Mouse (Mus musculus): ENCODE data around the gene Tmco4. TPM values are rescaled to one million over a fixed set of nuclear protein-coding genes. Genes with fewer than 3 reads are reported as not detected.
A peak's percentile ranks its signal among the peaks of the same experiment; 100 is the strongest.

Gene Tmco4
- polyA plus RNA-seq, 1 experiment from 2014 or later = 0.98 TPM

DNA sequence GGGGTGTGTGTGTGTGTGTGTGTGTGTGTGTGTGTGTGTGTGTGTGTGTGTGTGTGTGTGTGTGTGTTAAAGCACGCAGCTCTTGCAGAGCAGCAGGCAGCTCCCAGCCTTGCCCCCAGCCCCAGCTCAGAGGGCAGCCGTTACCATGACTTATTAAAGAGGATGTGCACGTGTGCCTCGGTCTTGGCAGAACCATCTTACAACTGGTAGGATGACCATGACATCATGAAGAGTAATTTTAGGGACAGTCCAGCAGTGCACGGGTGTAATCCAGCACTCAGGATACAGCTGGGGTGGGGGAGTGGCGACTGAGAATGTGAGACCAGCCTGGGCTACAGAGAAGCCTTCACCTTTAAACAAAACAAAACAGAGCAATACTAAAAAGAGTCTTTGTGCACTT lies 32.5 kb downstream of the Tmco4 start:
- WGBS = 61% methylated on average over 5 of the region's 6 CpGs
- H3K4me3 ChIP-seq = no peak overlapping the region
- no peak for ATAC-seq (ENCODE audit: low FRiP score, low read depth)
- H3K36me3 ChIP-seq = no peaks in the 10 kb centered on the region
- H3K27ac ChIP-seq = no peak overlapping the region
- no peak overlapping the region for H3K4me2 ChIP-seq (replicated peaks)
- H3K9ac ChIP-seq = no peak overlapping the region
- H3K27me3 ChIP-seq (replicated peaks) = no peaks in the 10 kb centered on the region
- peaks cover 7% of the 10 kb centered on the region for H3K4me1 ChIP-seq
- H3K9me3 ChIP-seq = no peaks in the 10 kb centered on the region

DNA sequence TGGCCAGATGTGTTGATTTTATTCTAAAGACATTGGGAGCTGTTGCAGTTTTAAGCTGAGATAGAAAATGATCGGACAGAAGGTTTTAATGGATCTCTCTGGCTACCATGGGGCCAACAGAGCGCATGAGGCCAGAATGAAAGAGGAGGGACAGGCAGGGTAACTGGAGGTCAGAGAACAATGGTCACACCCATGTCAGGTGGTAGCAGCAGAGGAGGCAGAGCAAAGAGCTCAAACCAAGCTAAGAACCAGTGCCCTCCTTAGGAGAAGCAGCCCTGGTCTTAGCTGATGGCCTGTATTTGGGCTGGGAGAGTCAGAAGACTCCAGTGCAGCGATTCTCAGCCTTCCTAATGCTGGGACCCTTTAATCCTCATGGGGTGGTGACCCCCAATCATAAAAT lies 34.7 kb downstream of the Tmco4 start:
- H3K4me2 ChIP-seq (replicated peaks) = no peak overlapping the region
- H3K27ac ChIP-seq = no peak overlapping the region
- no peaks in the 10 kb centered on the region for H3K9me3 ChIP-seq
- peaks cover 7% of the 10 kb centered on the region for H3K4me1 ChIP-seq
- H3K27me3 ChIP-seq (replicated peaks) = no peaks in the 10 kb centered on the region
- no peaks in the 10 kb centered on the region for H3K36me3 ChIP-seq
- 87% methylated on average over 3 of the region's 3 CpGs for WGBS
- no peak for ATAC-seq (ENCODE audit: low FRiP score, low read depth)
- no peak overlapping the region for H3K9ac ChIP-seq
- H3K4me3 ChIP-seq = no peak overlapping the region

DNA sequence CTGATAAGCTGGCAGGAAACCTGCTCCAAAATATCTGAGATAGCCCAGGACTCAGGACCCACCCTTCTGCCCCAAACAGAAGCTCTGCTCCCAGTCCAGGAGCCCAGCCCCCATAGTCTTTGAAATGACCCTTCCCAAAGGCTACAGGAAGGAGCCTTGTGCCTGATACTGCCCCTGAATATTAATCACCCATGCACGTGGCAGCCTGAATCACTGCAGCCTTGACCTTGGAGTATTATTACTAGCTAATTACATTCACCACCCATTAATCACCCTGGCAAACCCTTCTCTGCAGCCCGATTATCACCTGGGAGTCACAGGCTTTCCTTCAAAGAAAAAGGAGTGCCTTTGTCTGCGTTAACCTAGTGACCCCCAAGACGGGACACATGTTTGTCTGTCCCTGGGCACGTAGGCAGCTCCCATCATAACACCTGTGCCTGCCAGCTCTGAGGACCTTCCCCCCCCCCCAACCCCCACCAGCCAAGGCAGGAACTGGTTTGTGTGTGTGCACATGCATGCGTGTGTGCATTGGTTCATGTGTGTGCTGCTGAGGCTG lies 35.4 kb downstream of the Tmco4 start:
- Histone ChIP-seq H3K27ac (no peak overlapping the region), H3K4me1 (peaks cover 7% of the 10 kb centered on the region), H3K4me3 (no peak overlapping the region), H3K4me2 (replicated peaks) (no peak overlapping the region), H3K36me3 (no peaks in the 10 kb centered on the region), H3K9ac (no peak overlapping the region), H3K9me3 (no peaks in the 10 kb centered on the region), H3K27me3 (replicated peaks) (no peaks in the 10 kb centered on the region)
- no peak for ATAC-seq (ENCODE audit: low FRiP score, low read depth)
- WGBS = 37% methylated on average over 6 of the region's 6 CpGs

DNA sequence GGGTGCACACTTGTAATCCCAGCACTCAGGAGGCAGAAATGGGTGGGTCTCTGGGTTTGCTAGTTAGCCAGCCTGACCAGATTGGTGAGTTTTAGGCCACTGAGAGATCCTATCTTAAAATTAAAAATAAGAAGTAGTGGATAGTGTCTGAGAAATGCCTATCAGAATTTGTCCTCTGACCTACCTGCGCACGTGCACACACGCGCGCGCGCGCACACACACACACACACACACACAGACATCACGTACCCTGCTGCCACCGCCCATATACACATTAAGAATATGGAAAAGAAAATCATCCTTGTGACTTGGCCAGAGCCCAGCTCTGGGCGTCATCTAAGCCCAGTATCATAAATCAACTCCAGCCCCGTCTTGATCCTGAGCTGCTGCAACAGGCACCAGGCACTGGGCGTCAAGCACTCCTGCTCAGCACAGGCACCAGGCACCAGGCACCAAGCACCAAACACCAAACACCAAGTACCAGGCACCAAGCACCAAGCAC lies 38.6 kb downstream of the Tmco4 start:
- Histone ChIP-seq H3K4me2 (replicated peaks) (no peak overlapping the region), H3K9me3 (0 out of 2 replicates have a peak, but pooled peaks cover 3% of the 10 kb centered on the region), H3K27me3 (replicated peaks) (no peaks in the 10 kb centered on the region), H3K4me3 (no peak overlapping the region), H3K36me3 (no peaks in the 10 kb centered on the region), H3K4me1 (peaks cover 7% of the 10 kb centered on the region), H3K9ac (no peak overlapping the region), H3K27ac (no peak overlapping the region)
- WGBS = 88% methylated on average over 13 of the region's 13 CpGs
- ATAC-seq (ENCODE audit: low FRiP score, low read depth) = no peak

DNA sequence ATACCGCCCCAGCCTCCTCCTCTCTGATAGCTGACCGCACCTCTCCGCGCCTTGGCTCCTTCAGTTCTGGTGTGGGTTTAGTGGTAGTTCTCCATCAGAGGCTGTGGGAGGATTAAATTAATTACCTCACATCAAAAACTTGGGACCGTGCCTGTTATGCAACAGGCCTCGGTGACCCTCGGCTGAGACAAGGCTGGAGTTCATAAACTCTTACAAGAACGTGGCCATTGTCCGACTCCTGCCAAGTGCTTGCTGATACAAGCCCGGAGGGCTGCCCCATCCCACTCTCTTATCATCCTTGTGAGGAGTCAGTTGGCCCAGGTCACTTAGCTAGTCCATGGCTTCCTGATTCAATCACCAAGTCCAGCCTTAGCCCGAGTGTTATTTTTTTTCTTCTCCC lies 40.6 kb downstream of the Tmco4 start:
- H3K4me3 ChIP-seq = no peak overlapping the region
- WGBS = 96% methylated on average over 11 of the region's 11 CpGs
- 0 out of 2 replicates have a peak, but pooled peaks cover 3% of the 10 kb centered on the region for H3K9me3 ChIP-seq
- H3K4me2 ChIP-seq (replicated peaks) = no peak overlapping the region
- ATAC-seq (ENCODE audit: low FRiP score, low read depth) = no peak
- no peaks in the 10 kb centered on the region for H3K36me3 ChIP-seq
- no peak overlapping the region for H3K9ac ChIP-seq
- H3K4me1 ChIP-seq = peaks cover 1% of the 10 kb centered on the region; the same call in 1 of the 2 replicates
- no peak overlapping the region for H3K27ac ChIP-seq
- no peaks in the 10 kb centered on the region for H3K27me3 ChIP-seq (replicated peaks)

DNA sequence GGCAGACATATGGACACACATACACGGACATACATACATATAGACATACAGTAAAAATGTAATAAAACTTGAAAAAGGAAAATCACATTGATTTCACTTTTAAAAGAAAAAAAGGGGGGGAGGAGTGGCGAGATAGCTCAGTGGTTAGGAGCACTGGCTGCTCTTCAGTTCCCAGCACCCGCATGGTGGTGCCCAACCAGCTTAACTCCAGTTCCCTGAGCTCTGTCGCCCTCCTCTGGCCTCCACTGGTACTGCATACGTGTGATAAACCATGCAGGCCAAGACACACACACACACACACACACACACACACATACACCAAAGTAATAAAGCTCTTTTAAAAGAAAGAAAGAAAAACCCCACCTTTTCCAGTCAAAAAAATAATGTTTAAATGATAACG lies 42.1 kb downstream of the Tmco4 start:
- Histone ChIP-seq H3K36me3 (no peaks in the 10 kb centered on the region), H3K27me3 (replicated peaks) (no peaks in the 10 kb centered on the region), H3K4me3 (no peak overlapping the region), H3K9ac (no peak overlapping the region), H3K9me3 (0 out of 2 replicates have a peak, but pooled peaks cover 3% of the 10 kb centered on the region), H3K4me2 (replicated peaks) (no peak overlapping the region), H3K4me1 (peaks cover 4% of the 10 kb centered on the region; the same call in 1 of the 2 replicates), H3K27ac (no peak overlapping the region)
- no peak for ATAC-seq (ENCODE audit: low FRiP score, low read depth)
- WGBS = 78% methylated on average over 6 of the region's 6 CpGs

DNA sequence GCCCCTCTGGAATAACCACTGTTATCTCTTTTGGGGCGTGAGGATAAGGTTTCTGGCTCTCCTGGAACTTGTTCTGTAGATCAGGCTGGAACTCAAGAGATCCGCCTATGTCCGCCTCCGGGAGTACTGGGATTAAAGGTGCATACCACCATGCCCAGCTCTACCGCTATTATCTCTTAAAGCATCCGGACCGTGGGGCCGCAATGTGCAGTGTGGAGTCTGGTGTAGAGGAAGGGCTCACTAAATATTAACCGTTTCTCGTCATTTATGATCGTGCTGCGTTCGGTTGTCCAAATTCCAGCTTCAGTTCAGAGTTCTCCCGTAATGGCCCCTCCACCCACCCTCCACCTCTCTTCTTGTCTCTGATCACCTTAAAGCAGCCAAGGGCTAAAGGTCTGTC lies 45.7 kb downstream of the Tmco4 start:
- 93% methylated on average over 14 of the region's 14 CpGs for WGBS
- Histone ChIP-seq H3K27me3 (replicated peaks) (no peaks in the 10 kb centered on the region), H3K4me2 (replicated peaks) (no peak overlapping the region), H3K4me3 (no peak overlapping the region), H3K27ac (no peak overlapping the region), H3K9ac (no peak overlapping the region), H3K36me3 (no peaks in the 10 kb centered on the region), H3K9me3 (0 out of 2 replicates have a peak, but pooled peaks cover 3% of the 10 kb centered on the region), H3K4me1 (peaks cover 4% of the 10 kb centered on the region; the same call in 1 of the 2 replicates)
- ATAC-seq (ENCODE audit: low FRiP score, low read depth) = no peak

DNA sequence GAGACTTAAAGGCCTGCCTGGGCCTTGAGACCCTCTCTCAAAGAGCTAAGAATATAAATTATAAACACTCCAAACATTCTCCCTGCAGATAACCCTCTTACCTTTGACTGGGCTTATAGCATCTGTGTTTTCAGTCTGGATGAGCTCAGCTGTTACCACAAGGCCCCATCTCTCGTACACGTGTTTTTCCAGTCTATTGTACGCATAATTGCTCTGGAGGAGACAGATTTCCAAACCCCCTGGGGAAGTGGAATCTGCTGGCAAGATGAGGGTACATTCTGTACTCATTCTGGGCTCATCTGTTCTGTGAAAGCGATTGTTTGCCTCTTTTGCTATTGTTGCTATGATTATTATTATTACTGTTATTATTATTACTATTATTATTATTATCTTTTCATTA lies 46.3 kb downstream of the Tmco4 start:
- no peaks in the 10 kb centered on the region for H3K36me3 ChIP-seq
- H3K4me3 ChIP-seq = no peak overlapping the region
- 0 out of 2 replicates have a peak, but pooled peaks cover 3% of the 10 kb centered on the region for H3K9me3 ChIP-seq
- peaks cover 4% of the 10 kb centered on the region; the same call in 1 of the 2 replicates for H3K4me1 ChIP-seq
- no peak overlapping the region for H3K9ac ChIP-seq
- H3K27me3 ChIP-seq (replicated peaks) = no peaks in the 10 kb centered on the region
- WGBS = 59% methylated on average over 4 of the region's 4 CpGs
- H3K27ac ChIP-seq = no peak overlapping the region
- ATAC-seq (ENCODE audit: low FRiP score, low read depth) = no peak
- no peak overlapping the region for H3K4me2 ChIP-seq (replicated peaks)

DNA sequence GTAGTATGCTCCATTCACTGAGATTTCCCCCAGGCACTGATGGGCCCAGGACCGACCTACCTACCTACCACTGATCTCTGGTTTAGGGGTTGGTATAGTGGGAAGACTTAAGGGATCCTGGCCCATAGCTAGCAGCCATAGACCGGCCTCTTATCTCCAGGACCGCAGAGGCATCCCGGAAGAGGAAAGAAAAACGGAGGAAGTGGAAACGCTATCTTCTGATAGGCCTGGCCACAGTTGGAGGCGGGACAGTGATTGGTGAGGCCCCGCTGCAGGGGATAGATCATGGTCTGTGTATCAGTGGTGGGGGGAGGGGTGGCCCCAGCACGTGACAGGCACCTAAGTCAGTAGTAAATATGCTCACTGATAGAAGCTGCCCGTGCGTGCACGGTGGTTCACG lies 46.7 kb downstream of the Tmco4 start:
- Histone ChIP-seq H3K4me1 (peaks cover 4% of the 10 kb centered on the region; the same call in 1 of the 2 replicates), H3K27me3 (replicated peaks) (no peaks in the 10 kb centered on the region), H3K27ac (no peak overlapping the region), H3K4me2 (replicated peaks) (no peak overlapping the region), H3K9ac (no peak overlapping the region), H3K4me3 (no peak overlapping the region), H3K9me3 (0 out of 2 replicates have a peak, but pooled peaks cover 3% of the 10 kb centered on the region), H3K36me3 (no peaks in the 10 kb centered on the region)
- 64% methylated on average over 13 of the region's 13 CpGs for WGBS
- peak; percentile 33; the same call in 1 of the 2 replicates for ATAC-seq (ENCODE audit: low FRiP score, low read depth)

DNA sequence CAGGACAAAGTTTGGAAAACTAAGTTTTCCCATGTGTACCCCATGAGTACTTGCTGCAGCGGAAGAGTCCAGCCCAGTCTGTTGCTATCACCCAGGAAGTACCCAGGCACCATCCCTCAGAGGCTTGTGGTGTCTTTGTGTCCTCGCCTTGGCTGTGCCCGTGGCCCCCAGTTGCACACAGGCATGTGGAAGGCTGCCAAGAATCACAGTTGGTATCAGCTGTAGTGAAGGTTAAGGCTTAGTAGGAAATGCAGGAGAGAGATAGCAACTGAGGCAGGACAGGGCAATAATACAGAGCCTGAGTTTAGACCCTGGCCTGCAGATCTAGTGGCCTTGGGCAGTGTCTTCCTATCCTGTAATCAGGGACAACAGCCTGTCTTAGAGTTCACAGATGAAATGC lies 47.7 kb downstream of the Tmco4 start:
- peaks cover 4% of the 10 kb centered on the region; the same call in 1 of the 2 replicates for H3K4me1 ChIP-seq
- no peak overlapping the region for H3K4me2 ChIP-seq (replicated peaks)
- no peak for ATAC-seq (ENCODE audit: low FRiP score, low read depth)
- H3K9ac ChIP-seq = no peak overlapping the region
- no peaks in the 10 kb centered on the region for H3K9me3 ChIP-seq
- no peak overlapping the region for H3K27ac ChIP-seq
- no peaks in the 10 kb centered on the region for H3K27me3 ChIP-seq (replicated peaks)
- WGBS = 85% methylated on average over 3 of the region's 3 CpGs
- no peaks in the 10 kb centered on the region for H3K36me3 ChIP-seq
- H3K4me3 ChIP-seq = no peak overlapping the region

DNA sequence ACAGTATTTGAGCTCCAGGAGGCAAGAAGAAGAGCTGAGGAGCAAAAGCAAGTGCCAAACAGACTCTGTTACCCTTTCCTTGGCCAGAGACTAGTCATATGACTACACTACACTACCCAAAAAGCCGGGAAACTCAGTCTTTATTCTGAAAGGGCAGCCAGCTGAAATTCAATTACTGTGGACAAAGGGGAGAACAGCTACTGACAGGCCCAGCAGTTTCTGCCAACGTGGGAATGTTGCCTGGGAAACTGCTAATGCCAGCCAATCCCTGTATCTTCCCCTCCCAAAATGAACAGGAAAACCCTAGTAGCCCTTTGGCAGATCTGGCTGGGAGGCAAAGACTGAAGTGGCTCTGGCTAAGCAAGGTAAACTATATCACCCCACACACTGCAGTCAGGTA lies 51.7 kb downstream of the Tmco4 start:
- Histone ChIP-seq H3K27me3 (replicated peaks) (no peaks in the 10 kb centered on the region), H3K36me3 (no peaks in the 10 kb centered on the region), H3K9me3 (no peaks in the 10 kb centered on the region), H3K27ac (no peak overlapping the region), H3K4me3 (no peak overlapping the region), H3K4me2 (replicated peaks) (no peak overlapping the region), H3K9ac (no peak overlapping the region), H3K4me1 (no peaks in the 10 kb centered on the region)
- no peak for ATAC-seq (ENCODE audit: low FRiP score, low read depth)
- 11% methylated on average over 2 of the region's 2 CpGs for WGBS

DNA sequence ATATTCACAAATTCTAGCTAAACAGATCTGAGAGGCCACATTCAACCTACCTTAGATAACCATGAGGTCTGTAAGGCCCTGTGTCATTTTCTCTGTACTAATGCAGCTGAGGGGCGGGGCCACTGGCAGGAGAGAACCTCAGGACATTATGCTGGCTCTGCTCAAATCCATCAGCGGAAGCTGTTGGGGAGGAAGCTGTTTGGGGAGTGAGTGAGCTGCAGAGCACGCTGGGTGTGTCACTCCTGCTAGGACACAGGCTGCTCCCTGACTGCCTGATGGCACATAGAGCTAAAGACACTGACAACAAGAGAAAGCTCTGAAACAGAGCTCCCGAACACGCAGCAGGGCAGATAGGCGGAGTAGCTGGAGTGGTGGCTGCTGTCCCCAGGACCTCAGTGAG lies 58.0 kb downstream of the Tmco4 start:
- WGBS = 70% methylated on average over 6 of the region's 6 CpGs
- H3K4me3 ChIP-seq = no peak overlapping the region
- no peak for ATAC-seq (ENCODE audit: low FRiP score, low read depth)

DNA sequence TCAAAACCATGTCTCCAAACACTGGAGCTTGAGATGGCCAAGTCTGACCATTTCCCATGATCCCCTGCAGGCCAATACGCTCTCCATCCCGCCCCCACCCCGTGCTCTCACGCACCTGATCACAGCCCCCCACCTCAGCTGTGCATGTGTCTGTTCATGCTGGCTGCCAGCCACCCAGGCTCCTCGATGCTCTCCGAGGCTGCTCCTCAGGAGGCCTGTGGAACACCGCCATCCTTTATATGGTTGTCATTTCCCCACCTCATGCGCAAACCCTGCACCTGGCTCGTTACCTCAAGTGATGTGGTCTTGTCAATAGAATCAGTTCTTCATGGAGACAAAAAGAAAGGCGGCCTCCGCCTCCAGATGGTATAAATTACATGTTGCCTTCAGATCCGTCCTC lies 59.8 kb downstream of the Tmco4 start:
- Histone ChIP-seq H3K27me3 (replicated peaks) (no peaks in the 10 kb centered on the region), H3K4me2 (replicated peaks) (no peak overlapping the region), H3K9ac (no peak overlapping the region), H3K27ac (no peak overlapping the region), H3K9me3 (peaks cover 7% of the 10 kb centered on the region; the same call in 1 of the 2 replicates), H3K36me3 (no peaks in the 10 kb centered on the region), H3K4me3 (no peak overlapping the region), H3K4me1 (peaks cover 5% of the 10 kb centered on the region)
- ATAC-seq (ENCODE audit: low FRiP score, low read depth) = no peak
- WGBS = 78% methylated on average over 12 of the region's 12 CpGs

More for the DNA sequence above, 58.0 kb downstream of the Tmco4 start:
- Histone ChIP-seq H3K4me1 (no peaks in the 10 kb centered on the region), H3K27me3 (replicated peaks) (no peaks in the 10 kb centered on the region), H3K4me2 (replicated peaks) (no peak overlapping the region), H3K27ac (no peak overlapping the region), H3K9me3 (no peaks in the 10 kb centered on the region), H3K36me3 (no peaks in the 10 kb centered on the region), H3K9ac (no peak overlapping the region)
